Mouse (Mus musculus) thymus, postnatal 0 days (tissue): ENCODE results near the gene Tbcel. TPM values are rescaled to one million over a fixed set of nuclear protein-coding genes. Genes with fewer than 3 reads are reported as not detected.

ENCODE experiments used
- DNase-seq: peaks from one replicate; pipeline ENCODE4 v3.0.0-alpha.2; 2015; ENCODE audit warnings: low spot score
- polyA plus RNA-seq: library from polyadenylated mRNA; unstranded; fragments of >200 nt; fragmentation: Nextera tagmentation; extraction: Ambion mirVana; gene quantifications from 2 replicates; pipeline ENCODE4 v1.2.1, GENCODE M21; 2015

The Tbcel gene
- 11.3 and 13.0 TPM in 2 replicates for polyA plus RNA-seq

GRCm38 (mm10) chr9:42507709-42508108, at the start of gene Tbcel:
Tbcel (minus strand) TSS chr9:42507809.
- no peak for DNase-seq

DNA sequence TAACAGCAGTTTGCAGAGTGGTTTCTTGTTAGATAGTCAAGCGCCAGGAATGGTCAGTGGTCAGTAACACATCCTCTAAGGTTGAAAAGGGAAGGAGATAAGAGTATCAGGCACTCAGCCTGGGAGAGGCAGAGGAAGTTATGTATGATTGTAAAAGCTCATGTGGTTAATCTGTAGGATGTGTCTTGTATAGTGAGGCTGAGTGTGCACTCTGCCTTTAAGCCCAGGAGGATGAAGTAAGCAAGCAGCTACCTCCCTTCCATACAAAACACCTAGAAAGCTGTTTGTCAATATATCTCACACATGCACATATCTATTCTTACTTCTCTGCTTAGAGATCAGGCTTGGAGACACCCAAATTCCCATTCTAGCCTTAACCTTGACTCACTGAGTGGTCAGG, 47.6 kb upstream of the Tbcel start:
- DNase-seq: no peak

GRCm38 (mm10) chr9:42550116-42550515, 42.5 kb upstream of the Tbcel start:
- DNase-seq: peak; percentile 69

GRCm38 (mm10) chr9:42548981-42549380, 41.4 kb upstream of the Tbcel start:
- DNase-seq: peak; percentile 42

DNA sequence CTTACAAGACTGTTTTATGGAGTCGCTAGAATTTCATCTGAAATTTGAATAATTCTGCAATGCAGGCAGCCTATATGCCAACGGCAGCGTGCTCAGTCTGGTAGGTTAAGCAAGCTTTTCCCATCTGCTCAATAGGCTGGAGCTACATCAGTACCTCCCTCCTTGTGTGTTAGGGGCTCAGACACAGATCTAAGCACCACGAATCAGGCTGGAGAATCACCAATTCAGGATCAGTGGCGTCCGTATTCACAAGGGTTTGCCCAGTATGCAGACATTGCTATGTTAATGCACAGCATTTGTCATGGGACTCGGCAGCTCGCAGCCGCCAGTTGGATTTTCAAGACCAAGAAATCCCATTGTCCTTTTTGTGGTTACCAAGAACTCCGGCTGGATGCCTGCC, 36.9 kb upstream of the Tbcel start:
- DNase-seq: no peak

- no peak for DNase-seq
Observed at GRCm38 (mm10) chr9:42533491-42533890, 25.9 kb upstream of the Tbcel start.

DNA sequence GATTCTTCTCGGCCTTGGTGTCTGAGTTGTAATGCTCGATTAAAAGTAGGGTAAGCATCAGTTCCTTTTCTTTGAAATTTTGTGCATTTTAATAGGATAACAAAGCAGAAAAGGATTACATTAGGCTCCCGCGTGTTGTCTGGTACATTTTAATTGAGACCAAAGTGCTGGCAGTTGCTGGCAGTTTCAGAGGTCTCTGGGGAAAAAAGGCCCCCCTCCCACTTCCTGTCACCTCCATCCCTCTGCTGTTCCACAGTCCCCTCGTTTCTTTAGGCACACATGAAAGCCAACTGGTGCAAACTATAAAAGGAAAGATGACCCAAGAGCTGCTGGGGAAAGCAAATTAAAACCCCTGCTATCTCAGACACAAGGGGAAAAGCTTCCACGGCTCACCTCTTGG, 25.4 kb upstream of the Tbcel start:
- peak; percentile 21 for DNase-seq

DNA sequence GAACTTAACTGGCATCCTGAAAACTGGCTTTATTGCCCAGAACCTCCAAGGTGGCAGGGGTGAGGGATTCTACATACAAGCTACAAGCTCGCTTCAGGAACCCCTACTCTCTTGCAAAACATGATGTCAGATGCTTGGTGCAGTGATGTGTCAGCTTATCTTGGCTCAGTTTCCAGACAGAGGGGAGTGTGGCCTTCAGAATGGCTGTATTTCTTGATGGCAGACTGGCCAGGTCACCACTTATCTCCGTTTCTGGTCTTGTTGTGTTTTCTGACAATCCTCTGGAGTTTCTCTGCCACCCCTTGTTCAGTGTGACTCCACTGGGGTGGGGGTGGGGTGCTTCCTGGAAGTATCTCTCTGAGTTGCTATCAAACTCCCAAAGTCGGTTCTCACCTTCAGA, 24.3 kb upstream of the Tbcel start:
- no peak for DNase-seq

GRCm38 (mm10) chr9:42530221-42531152, 22.9 kb upstream of the Tbcel start:
- no peak for DNase-seq

GRCm38 (mm10) chr9:42520587-42521084, 13.0 kb upstream of the Tbcel start:
- DNase-seq: peak; percentile 62

GRCm38 (mm10) chr9:42518163-42518562, 10.6 kb upstream of the Tbcel start:
- DNase-seq: no peak

GRCm38 (mm10) chr9:42513159-42513558, 5.5 kb upstream of the Tbcel start:
- DNase-seq: no peak

- no peak for DNase-seq
Observed at GRCm38 (mm10) chr9:42512312-42512711, 4.7 kb upstream of the Tbcel start.

- DNase-seq: no peak
Observed at GRCm38 (mm10) chr9:42508235-42508634, 626 bp upstream of the Tbcel start.

GRCm38 (mm10) chr9:42507022-42507421, 587 bp downstream of the Tbcel start:
- DNase-seq: no peak

GRCm38 (mm10) chr9:42504971-42505510, 2.6 kb downstream of the Tbcel start:
- DNase-seq: no peak

- DNase-seq: no peak
Observed at GRCm38 (mm10) chr9:42504559-42504958, 3.0 kb downstream of the Tbcel start.

GRCm38 (mm10) chr9:42503709-42504108, 3.9 kb downstream of the Tbcel start:
- DNase-seq: no peak

- no peak for DNase-seq
Observed at GRCm38 (mm10) chr9:42496296-42496695, 11.3 kb downstream of the Tbcel start.

GRCm38 (mm10) chr9:42491780-42492179, 15.8 kb downstream of the Tbcel start:
- DNase-seq: no peak

DNA sequence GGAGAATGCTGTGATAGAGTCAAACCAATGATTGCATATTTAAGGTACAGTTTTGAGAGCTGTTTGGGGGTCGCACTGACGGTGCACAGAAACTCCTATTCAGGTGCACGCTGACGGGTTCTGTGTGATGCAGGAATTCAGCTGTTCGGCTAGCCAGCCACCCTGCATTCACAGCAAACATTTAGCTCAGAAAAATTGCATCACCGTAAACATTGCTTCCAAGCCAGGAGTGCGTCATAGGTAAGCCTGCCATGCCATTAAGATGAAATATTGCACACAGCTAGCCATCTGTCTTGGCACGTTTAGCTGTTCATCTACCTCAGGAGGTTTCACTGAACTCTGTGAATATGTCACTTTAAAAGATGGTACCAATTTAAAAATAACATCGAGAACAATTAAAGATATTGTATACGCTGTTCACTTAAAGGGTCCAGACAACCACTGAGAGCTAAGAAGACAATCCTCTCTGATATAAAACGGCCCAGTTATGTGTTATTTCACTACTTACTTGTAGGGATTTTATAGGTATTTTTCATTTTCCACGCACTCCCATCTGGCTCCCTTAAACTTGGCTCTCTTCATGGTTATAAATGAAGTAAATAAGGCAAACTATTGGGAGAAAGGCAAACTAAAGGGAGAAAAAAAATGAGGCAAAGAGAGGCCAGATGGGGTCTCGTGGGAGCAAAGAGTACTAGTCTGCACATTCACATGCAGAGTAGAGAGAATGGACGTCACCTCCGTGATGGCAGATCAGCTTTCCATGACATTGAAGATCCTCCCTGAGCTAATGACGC, 16.8 kb downstream of the Tbcel start:
- no peak for DNase-seq

DNA sequence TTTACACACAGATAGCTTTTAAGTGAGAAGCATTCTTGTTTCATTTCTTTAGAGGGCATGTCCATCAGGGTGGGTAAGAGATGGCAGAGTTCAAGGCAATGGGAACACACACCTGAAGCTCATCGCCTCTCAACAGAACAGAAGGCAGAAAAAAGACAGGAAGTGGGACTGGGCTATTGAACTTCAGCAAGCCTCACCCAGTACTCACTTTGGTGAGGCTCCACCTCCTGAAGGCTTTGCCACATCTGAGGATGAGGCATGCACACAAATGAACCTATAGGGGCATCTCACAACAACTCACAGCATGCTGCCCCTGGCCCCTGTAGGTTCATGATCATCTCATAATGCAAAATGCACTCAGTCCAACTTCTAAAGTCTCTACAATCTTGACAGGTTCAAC, 19.5 kb downstream of the Tbcel start:
- peak; percentile 90 for DNase-seq
